Mouse (Mus musculus): ENCODE measurements at regions not wholly inside any gene's neighbourhood (a gene's known extent, or its start where the extent isn't known, plus 50 kb on each side); places are given as distances from the start of the nearest gene placed in this dataset.
"Not testable (repeated sequence)": the region's sequence is repeated elsewhere in the genome, so short reads cannot be mapped to it uniquely, and the experiment has no call there.

- in situ Hi-C loops (cut with MboI, MseI): no loop called here
These were observed 169.2 kb upstream of the Hddc2 start for GRCm38 (mm10) chr10:31143856-31144488.

GRCm38 (mm10) chr10:31144489-31144872 lies 168.7 kb upstream of the Hddc2 start:
- in situ Hi-C loops (cut with MboI, MseI): no loop called here

- in situ Hi-C loops (cut with MboI, MseI): no loop called here
These were observed 140.0 kb upstream of the Hddc2 start for GRCm38 (mm10) chr10:31173169-31173686.

GRCm38 (mm10) chr10:31189577-31189976 lies 123.6 kb upstream of the Hddc2 start:
- in situ Hi-C loops (cut with MboI, MseI): no loop called here

- in situ Hi-C loops (cut with MboI, MseI): not testable (repeated sequence)
These were observed 101.0 kb upstream of the Hddc2 start for GRCm38 (mm10) chr10:31212164-31212563.

GRCm38 (mm10) chr10:31212778-31213454 lies 100.3 kb upstream of the Hddc2 start:
- in situ Hi-C loops (cut with MboI, MseI): no loop called here

- in situ Hi-C loops (cut with MboI, MseI): no loop called here
These were observed 91.3 kb upstream of the Hddc2 start for GRCm38 (mm10) chr10:31221902-31222301.

GRCm38 (mm10) chr10:31229078-31229477 lies 84.1 kb upstream of the Hddc2 start:
- in situ Hi-C loops (cut with MboI, MseI): no loop called here

GRCm38 (mm10) chr10:31242442-31242966 lies 70.7 kb upstream of the Hddc2 start:
- in situ Hi-C loops (cut with MboI, MseI): no loop called here

- in situ Hi-C loops (cut with MboI, MseI): no loop called here
These were observed 60.4 kb upstream of the Hddc2 start for GRCm38 (mm10) chr10:31252584-31253381.

GRCm38 (mm10) chr10:31256934-31257333 lies 56.2 kb upstream of the Hddc2 start:
- in situ Hi-C loops (cut with MboI, MseI): no loop called here

GRCm38 (mm10) chr10:31257611-31258010 lies 55.6 kb upstream of the Hddc2 start:
- in situ Hi-C loops (cut with MboI, MseI): no loop called here

- in situ Hi-C loops (cut with MboI, MseI): loop anchor here in 1 of 2 experiments (10.0 kb wide), 1 partner anchor 1864 kb away; no protein-coding TSS in a partner anchor
These were observed 52.3 kb upstream of the Hddc2 start for GRCm38 (mm10) chr10:31260914-31261313.

All from T-helper 17 cell (primary cell).